Mouse (Mus musculus): ENCODE results near the gene Zfp652. TPM values are rescaled to one million over a fixed set of nuclear protein-coding genes. Genes with fewer than 3 reads are reported as not detected.
A peak's percentile ranks its signal among the peaks of the same experiment; 100 is the strongest.
"Not testable (repeated sequence)": the region's sequence is repeated elsewhere in the genome, so short reads cannot be mapped to it uniquely, and the experiment has no call there.

The Zfp652 gene
- total RNA-seq, 2 experiments from 2014 or later = 48.7 to 49.6 TPM

DNA sequence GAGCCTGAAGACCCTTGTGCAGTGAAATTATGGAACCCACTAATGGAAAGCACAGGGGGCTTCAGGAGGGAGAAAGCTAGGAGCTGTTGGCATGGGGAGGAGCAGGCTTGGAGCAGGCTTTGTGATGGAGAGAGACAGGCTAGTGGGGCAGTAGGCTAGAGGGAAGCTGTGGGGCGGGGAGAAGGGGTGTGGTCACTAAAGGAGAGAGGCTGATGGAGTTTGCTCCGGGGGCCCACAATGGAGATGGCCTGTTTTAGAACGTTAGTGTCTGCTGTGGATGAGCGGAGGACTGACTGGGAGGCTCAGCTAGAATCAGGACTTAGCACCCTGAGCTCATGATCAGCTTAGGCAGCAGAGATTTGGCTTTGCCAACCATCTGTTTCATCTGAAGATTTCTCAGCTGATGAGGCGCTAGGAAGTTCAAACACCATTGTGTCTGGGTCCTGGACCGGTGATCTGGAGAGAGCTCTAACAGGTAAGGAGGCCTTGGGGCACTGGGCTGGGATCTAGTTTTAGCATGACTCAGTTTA, 131.0 kb downstream of the Zfp652 start:
- DNase-seq (ENCODE audit: low spot score in 2 of 2) = no peak

DNA sequence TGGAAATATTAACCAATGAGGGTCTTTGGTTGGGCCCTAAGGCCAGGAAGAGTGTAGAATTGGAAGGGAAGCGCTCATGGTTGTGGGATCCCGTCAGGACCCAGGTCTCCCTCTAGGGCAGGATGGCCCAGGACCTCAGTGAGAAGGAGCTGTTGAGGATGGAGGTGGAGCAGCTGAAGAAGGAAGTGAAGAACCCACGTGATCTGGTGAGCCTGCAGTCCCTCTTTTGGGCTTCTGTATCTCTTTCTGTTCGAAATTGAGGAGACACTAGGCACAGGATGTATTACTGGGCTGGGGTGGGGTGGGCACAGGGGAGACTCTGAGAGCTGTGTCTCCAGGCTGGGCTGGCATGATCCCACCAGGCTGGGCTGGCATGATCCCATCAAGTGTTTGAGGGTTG, 132.5 kb downstream of the Zfp652 start:
- DNase-seq (ENCODE audit: low spot score in 2 of 2) = no peak

DNA sequence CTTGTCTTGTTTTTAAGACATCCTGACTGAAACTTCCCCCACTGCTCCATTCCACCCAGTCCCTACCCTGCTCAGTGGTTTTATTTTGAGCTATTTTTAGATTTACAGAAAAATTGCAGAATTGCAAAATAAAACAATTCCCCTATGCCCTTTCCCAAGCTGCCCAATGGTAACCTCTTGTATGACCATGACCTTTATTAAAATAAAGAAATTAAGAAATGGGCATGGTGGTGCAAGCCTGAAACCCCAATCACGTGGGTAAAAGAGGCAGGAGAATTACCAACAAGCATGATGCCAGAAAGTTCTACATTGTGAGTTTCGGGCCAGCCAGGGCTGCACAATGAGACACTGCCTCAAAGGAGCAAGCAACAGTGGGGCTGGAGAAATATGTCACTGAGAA, 138.4 kb downstream of the Zfp652 start:
- no peak for DNase-seq (ENCODE audit: low spot score in 2 of 2)

DNA sequence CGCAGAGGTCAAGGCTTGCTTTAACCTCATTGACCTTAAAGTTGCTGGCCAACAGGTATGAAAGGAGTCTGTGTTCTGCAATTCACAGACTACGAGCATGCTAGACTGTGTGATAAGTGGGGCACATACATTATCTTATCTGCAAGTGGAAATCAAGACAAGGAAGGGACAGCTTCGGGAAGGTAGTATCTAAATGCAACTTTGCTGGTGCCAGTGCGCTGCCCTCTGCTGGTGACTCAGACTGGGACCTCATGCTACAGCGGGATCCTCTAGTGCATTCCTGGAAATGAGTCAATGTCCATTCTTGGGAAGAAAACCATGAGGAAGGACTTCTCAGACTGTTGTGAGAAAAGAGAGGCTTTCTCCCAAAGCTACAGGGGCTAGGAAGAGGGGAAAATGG, 141.2 kb downstream of the Zfp652 start:
- DNase-seq (ENCODE audit: low spot score in 2 of 2) = no peak

DNA sequence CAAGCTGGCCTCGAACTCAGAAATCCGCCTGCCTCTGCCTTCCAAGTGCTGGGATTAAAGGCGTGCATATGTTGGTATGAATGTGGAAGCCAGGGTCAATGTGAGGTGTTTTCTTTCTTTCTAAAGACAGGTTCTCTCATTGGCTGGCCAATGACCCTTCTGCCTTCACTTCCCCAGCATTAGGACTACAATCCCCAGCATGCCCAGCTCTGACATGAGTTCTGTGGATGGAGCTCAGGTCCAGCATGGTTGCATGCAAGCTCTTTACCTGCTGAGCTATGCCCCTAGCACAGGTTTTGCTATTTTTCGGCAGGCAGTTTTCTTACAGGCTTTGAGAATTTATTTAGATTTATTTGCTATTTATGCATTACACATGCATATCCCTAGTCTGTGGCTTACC, 144.8 kb downstream of the Zfp652 start:
- no peak for DNase-seq (ENCODE audit: low spot score in 2 of 2)

DNA sequence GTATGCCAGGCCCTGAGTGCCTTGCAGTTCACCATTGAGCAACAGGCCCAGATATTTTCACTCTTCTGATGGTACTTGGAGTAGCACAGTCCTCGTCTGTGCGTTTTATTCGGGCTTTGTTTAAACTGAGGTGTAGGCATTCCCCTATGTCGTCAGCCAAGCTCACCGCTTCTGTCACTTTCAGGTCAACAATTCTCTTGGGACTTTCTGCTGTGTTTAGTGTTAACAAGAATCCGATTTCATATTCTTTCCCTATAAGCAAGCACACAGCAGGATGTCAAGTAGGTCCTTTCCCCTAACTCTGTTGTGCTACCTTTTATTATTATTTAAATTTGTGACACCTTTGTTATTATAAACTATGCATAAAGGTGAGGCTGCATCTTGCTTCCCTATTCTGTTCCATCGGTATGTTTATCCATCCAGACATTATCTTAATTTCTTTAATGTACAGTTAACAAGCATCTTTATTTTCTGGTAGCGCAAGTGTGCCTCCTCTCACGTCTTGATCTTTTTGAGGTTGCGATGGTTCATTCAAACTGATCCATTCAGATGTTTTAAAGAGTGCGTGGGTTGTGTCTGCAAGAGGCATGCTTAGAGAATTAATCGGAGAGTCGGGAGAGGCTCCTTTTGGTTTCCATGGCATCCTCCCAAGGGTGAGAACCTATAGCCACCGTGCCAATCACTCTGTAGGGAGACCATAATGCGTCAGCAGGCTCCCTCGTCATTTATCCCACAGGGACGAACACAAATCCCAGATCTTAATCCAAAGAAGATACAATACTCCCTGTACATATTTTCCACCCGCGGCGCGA, 145.4 kb downstream of the Zfp652 start:
- no peak for DNase-seq (ENCODE audit: low spot score in 2 of 2)

DNA sequence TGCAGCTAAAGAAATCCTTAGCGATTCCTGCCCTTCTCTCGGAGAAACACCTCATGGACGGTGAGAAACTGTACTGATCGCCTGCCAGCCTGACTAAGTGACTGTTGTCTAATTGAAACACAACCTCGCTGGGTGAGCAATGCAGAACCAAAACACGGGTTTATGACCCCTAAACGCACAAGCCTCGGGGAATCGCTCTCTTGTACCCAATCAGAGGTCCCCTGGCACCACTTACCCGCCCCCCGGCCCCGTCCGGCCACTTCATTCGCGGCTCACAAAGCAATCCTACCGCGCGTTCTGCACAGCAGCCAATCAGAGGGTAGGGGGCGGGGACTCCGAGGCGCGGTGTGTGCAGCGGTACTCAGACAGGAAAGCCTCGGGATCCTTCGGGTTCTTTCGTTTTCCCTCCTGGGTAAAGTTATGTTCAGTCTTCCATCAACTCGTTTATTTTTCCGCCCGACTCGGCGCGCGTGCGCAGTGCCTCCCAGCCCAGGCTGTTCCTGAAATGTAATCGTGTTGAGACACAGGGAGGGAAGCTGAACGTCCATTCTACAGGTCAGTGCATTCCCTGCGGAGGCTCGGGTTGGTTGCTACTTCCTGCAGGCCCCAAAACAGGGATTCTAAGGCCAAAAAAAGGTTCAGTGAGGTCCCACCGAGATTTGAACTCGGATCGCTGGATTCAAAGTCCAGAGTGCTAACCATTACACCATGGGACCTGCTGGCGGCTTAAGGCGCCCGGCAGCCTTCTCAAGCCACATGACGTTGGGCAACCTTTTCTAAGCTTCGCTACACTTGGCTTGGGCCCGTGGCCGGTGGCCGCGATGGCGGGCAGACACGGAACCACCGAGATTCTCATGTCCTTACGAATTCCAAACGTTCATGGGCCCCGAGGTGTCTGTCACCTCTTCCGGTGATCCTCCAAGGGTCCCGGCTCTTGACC, 146.3 kb downstream of the Zfp652 start:
- DNase-seq (ENCODE audit: low spot score in 2 of 2) = peak; percentile 98

DNA sequence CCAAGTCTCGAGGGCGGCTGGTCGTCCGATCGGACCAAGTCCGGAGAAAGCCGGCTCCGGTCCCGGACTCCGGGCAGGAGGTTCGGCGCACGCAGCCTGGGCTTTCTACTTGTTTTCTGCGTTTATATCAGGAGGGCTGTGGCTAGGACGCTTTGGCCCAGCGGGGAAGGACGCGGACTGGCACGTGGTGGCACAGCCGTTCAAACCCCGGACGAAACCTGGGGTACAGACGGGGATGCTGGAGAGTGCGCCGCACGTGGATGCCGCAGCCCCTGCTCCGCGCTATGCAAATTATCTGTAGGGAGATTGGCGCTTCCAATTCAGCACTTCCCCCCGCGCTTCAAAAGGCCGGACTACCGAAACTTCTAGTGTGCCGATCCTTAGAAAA, 147.0 kb downstream of the Zfp652 start:
- no peak for DNase-seq (ENCODE audit: low spot score in 2 of 2)

DNA sequence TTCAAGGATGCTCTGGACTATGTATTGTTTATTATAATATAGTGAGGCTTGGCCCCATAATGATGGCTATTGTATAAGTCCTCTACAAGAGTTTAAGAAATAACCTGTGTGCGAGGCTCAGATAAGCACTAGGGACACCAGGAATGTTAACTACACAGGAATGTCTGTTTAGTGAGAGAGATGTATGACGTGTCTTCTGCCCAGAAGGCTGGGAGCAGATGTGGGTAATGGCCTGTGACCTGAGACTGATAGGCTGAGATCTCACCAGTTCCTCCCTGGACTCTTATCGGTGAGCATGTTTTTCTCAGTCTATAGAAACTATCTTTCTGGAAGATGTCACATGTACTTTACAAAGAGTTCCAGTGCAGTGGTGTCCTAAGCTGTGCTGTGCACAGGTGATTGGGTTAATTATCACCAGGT, 147.6 kb downstream of the Zfp652 start:
- DNase-seq (ENCODE audit: low spot score in 2 of 2) = no peak

DNA sequence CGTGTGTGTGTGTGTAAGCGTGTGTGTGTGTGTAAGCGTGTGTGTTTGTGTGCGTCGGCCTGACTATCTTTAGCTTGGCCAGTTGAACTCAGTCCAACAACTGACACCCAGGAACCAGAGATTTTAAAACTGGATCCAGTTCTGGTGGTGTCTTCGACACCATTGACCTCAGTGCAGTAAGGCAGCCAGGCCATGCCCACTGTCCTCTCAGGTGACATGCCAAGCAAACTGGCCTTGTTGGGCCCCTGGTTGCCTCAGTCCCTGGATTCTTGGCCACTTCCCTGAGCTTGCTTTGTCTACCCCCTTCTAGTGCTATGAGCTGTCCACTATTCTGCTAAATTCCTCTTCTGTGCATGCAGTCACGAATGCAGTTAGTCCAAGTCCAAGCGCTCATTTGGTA, 148.9 kb downstream of the Zfp652 start:
- DNase-seq (ENCODE audit: low spot score in 2 of 2) = no peak

DNA sequence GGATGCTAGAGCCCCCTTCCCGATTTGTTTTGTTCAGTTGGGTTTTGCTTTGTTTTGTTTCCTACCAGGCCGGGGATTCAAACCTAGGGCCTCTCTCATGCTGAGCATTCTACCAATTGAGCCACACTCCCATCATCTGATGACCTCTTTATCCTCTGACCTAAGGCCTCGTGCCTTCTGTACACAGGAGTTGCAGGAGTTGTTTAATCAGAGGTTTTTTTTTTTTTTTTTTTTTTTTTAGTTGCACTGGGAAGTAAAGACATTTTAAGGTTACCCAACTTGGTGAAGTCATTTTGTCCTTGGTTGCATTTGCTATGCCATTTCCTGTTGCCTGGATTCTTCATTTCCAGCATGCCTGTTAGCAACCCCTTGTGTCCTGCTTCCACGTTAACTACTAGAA, 157.0 kb downstream of the Zfp652 start:
- DNase-seq (ENCODE audit: low spot score in 2 of 2) = no peak

DNA sequence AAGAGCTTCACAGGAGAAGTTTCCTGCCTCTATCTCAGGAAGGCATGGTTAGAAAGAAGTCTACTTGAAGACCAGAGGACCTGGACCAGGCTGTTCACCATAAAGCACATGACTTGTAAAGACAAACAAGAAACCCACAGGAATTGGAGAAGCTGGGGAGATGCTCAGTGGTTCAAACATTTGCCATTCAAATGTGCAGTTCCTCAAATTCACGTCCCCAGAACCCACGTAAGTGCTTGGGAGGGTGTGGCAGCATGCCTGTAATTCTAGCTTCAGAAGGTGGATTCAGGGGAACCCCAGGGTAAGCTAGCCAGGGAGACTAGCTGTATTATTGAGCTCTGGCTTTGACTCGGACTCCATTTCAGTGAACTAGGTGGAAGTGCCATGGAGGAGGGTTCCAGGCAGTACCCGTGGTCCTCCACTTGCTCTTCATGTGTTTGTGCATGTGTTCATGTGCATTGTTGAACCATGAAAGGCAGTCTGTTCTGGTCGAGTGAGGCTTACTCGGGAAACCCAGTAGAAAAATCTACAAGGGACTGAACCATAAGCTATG, 157.5 kb downstream of the Zfp652 start:
- no peak for DNase-seq (ENCODE audit: low spot score in 2 of 2)

DNA sequence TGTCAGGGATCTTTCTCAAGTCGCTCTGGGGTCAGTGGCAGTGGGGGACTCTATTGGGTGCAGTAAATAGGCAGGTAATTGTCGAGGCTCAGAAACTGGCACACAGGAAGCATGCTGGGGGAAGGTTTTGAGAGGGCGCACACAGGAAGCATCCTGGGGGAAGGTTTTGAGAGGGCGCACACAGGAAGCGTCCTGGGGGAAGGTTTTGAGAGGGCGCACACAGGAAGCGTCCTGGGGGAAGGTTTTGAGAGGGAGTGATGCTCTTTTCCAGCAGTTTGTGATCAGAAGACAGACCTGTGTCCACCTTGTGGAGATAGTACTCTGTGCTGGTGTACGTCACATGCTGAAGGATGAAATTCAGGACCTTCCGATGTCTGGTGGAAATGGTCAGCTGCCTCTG, 163.3 kb downstream of the Zfp652 start:
- no peak for DNase-seq (ENCODE audit: low spot score in 2 of 2)

DNA sequence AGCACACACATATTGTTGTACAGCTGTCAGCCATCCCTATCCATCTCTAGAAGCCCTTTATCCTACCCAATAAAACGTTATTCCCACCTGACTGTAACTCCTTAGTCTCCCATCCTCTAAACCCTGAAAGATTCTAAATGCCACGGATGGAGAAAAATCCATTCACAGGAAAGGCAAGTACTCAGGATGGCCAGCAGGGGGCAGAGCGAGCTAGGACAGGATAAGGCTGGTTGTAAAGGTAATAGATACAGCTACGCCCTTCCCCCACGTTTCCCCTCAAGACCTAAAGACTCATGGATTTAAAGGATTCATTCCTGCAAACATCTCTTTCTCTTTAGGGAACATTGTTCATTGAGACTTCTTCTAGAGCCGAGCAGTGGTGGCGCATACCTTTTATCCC, 163.8 kb downstream of the Zfp652 start:
- DNase-seq (ENCODE audit: low spot score in 2 of 2) = peak in 1 of 2 experiments; percentile 62

DNA sequence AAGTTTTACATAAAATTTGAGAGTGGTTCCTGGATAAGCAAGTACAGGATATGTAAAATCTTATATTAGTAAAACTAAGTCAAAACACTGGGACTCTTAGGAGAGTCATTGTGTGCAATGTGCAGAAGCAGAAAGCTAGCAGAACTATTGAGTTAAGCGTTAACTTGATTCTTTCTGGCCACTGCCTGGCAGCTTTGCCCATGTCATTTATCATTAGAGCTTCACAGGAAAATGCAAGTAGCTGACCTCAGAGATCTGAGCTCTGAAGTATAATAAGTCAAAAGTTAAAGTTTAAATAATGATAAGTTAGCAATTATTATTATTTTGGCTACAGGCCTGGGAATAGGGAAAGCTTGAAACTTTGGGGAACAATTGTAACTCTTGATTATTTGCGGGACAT, 167.4 kb downstream of the Zfp652 start:
- DNase-seq (ENCODE audit: low spot score in 2 of 2) = not testable (repeated sequence)

Other genes starting within 250 kb of the Zfp652 start
- gene Nxph3, start 198.1 kb upstream of the Zfp652 start, total RNA-seq (2021) = 10 to 100 TPM in 1 of 2 experiments, 1 to 10 TPM in 1; 3.4 to 12.0 TPM
- 1 to 10 TPM; 2.1 to 2.5 TPM for gene Ngfr, start 124.9 kb upstream of the Zfp652 start, total RNA-seq (2021)
- 100 to 1,000 TPM in 1 of 2 experiments, 10 to 100 TPM in 1; 88.1 to 119 TPM for gene Phb, start 45.7 kb upstream of the Zfp652 start, total RNA-seq (2021)
- 1 to 10 TPM; 1.4 to 2.0 TPM for gene B130006D01Rik, start 10.9 kb downstream of the Zfp652 start, total RNA-seq (2021)
- gene Phospho1, start 111.8 kb downstream of the Zfp652 start, total RNA-seq (2021) = 10 to 100 TPM; 43.7 to 46.5 TPM
- 1 to 10 TPM; 1.8 to 2.6 TPM for gene Gngt2, start 124.5 kb downstream of the Zfp652 start, total RNA-seq (2021)
- gene Abi3, start 129.8 kb downstream of the Zfp652 start, total RNA-seq (2021) = 1 to 10 TPM; 6.0 to 6.7 TPM
- gene B4galnt2, start 202.2 kb downstream of the Zfp652 start, total RNA-seq (2021) = not detected